Mouse (Mus musculus) heart, postnatal 0 days (tissue): ENCODE measurements around the gene Palld. TPM values are rescaled to one million over a fixed set of nuclear protein-coding genes. Genes with fewer than 3 reads are reported as not detected.

Experiments
- ATAC-seq: fragments of 200-750 bp; cut with Nextera tagmentation; 2 replicates; pipeline ENCODE4 v1.8.0; 2017; ENCODE audit warnings: low read depth, moderate number of reproducible peaks, moderate library complexity; ENCODE audit not compliant: insufficient read depth
- DNase-seq: peaks from one replicate; pipeline ENCODE4 v3.0.0-alpha.2; 2016; ENCODE audit warnings: low spot score
- H3K27ac ChIP-seq: fragments of 300-500 bp; sonication (generic); 2 replicates; pipeline ENCODE4 v1.5.1; 2014; ENCODE audit warnings: low read depth, mild to moderate bottlenecking
- H3K27me3 ChIP-seq: fragments of 300-500 bp; sonication (generic); 2 replicates; pipeline ENCODE4 v1.6.1; 2014; ENCODE audit warnings: low read length, mixed read lengths; ENCODE audit not compliant: control insufficient read depth, insufficient read depth
- H3K36me3 ChIP-seq: fragments of 300-500 bp; sonication (generic); replicated peaks from 2 replicates; pipeline ENCODE4 v1.6.1; 2014; ENCODE audit warnings: low read length, mixed read lengths; ENCODE audit not compliant: control insufficient read depth, insufficient read depth
- H3K4me1 ChIP-seq: fragments of 300-500 bp; sonication (generic); 2 replicates; pipeline ENCODE4 v1.6.1; 2014; ENCODE audit warnings: antibody characterized with exemption; ENCODE audit not compliant: control insufficient read depth, insufficient read depth
- H3K4me2 ChIP-seq: fragments of 300-500 bp; sonication (generic); 2 replicates; pipeline ENCODE4 v1.6.1; 2014; ENCODE audit warnings: low read depth, mild to moderate bottlenecking, low read length, moderate library complexity
- H3K4me3 ChIP-seq: fragments of 300-500 bp; sonication (generic); 2 replicates; pipeline ENCODE4 v1.5.1; 2014; ENCODE audit warnings: low read depth, low read length
- H3K9ac ChIP-seq: fragments of 300-500 bp; sonication (generic); replicated peaks from 2 replicates; pipeline ENCODE4 v1.6.1; 2014; ENCODE audit warnings: low read depth, low read length, mixed read lengths
- H3K9me3 ChIP-seq: fragments of 300-500 bp; sonication (generic); replicated peaks from 2 replicates; pipeline ENCODE4 v1.6.1; 2016; ENCODE audit warnings: low read length; ENCODE audit not compliant: control insufficient read depth
- CTCF ChIP-seq: IDR thresholded peaks from 2 replicates; pipeline ENCODE4 v1.5.1; 2016; ENCODE audit warnings: antibody characterized with exemption, control low read depth, low read depth
- EP300 ChIP-seq: IDR thresholded peaks from 2 replicates; pipeline ENCODE4 v1.6.1; 2016; ENCODE audit warnings: antibody characterized with exemption, low read depth
- WGBS: fragments of 180-500 bp; shearing (Covaris S2); extraction: QIAGEN DNeasy Blood & Tissue Kit; methylation state at CpG from one replicate; pipeline ENCODE4 v1.1.7; 2014; 5-methylcytosine and 5-hydroxymethylcytosine counted together
- polyA plus RNA-seq: library from polyadenylated mRNA; unstranded; fragments of >200 nt; fragmentation: Nextera tagmentation; extraction: Ambion mirVana; gene quantifications from 2 replicates; pipeline ENCODE4 v1.2.1, GENCODE M21; 2015
- total RNA-seq: library from RNA; depleted of rRNA; stranded (reverse); fragments of >200 nt; gene quantifications from 2 replicates; pipeline ENCODE4 v1.2.3, GENCODE M21; 2014; ENCODE audit warnings: low replicate concordance

Gene Palld
- total and polyA plus RNA-seq, 2 experiments from 2014 or later: 103 to 127 TPM

- H3K27ac ChIP-seq: no peak overlapping the region; the same call in 1 of the 2 replicates
- H3K27me3 ChIP-seq: no peaks in the 10 kb centered on the region
- TF ChIP-seq EP300 (no peak), CTCF (no peak)
- H3K9me3 ChIP-seq: no peaks in the 10 kb centered on the region
- WGBS: 79% methylated on average over 8 of the region's 8 CpGs
- no peak for ATAC-seq
- no peak overlapping the region for H3K4me2 ChIP-seq
- H3K9ac ChIP-seq: no peak overlapping the region
- H3K4me1 ChIP-seq: peaks cover 42% of the 10 kb centered on the region
- DNase-seq: no peak
- H3K36me3 ChIP-seq: peaks cover 8% of the 10 kb centered on the region; the same call in 1 of the 2 replicates
- H3K4me3 ChIP-seq: no peak overlapping the region
Observed at GRCm38 (mm10) chr8:61646195-61646835, 256.2 kb downstream of the Palld start.

- DNase-seq (no peak), ATAC-seq (no peak)
- no peak overlapping the region for H3K4me3 ChIP-seq
- 69% methylated on average over 6 of the region's 6 CpGs for WGBS
- H3K4me1 ChIP-seq: peaks cover 46% of the 10 kb centered on the region
- TF ChIP-seq CTCF (no peak), EP300 (no peak)
- H3K27ac ChIP-seq: no peak overlapping the region; the same call in 1 of the 2 replicates
- no peak overlapping the region for H3K4me2 ChIP-seq
- no peak overlapping the region for H3K9ac ChIP-seq
- H3K9me3 ChIP-seq: no peaks in the 10 kb centered on the region
- peaks cover 8% of the 10 kb centered on the region; the same call in 1 of the 2 replicates for H3K36me3 ChIP-seq
- H3K27me3 ChIP-seq: no peaks in the 10 kb centered on the region
Observed at GRCm38 (mm10) chr8:61645642-61646041, 256.8 kb downstream of the Palld start.

- H3K9me3 ChIP-seq: no peaks in the 10 kb centered on the region
- H3K27ac ChIP-seq: peak overlapping the region; percentile 47
- H3K9ac ChIP-seq: no peak overlapping the region
- no peak for ATAC-seq
- H3K4me3 ChIP-seq: no peak overlapping the region
- no peak overlapping the region for H3K4me2 ChIP-seq
- WGBS: 42% methylated on average over 3 of the region's 3 CpGs
- TF ChIP-seq EP300 (no peak), CTCF (no peak)
- H3K36me3 ChIP-seq: peaks cover 8% of the 10 kb centered on the region; the same call in 1 of the 2 replicates
- no peaks in the 10 kb centered on the region for H3K27me3 ChIP-seq
- no peak for DNase-seq
- H3K4me1 ChIP-seq: peaks cover 37% of the 10 kb centered on the region
Observed at GRCm38 (mm10) chr8:61643215-61643614, 259.3 kb downstream of the Palld start.

GRCm38 (mm10) chr8:61642358-61642847 lies 260.1 kb downstream of the Palld start:
- no peaks in the 10 kb centered on the region for H3K9me3 ChIP-seq
- no peaks in the 10 kb centered on the region for H3K27me3 ChIP-seq
- peak; percentile 65 for ATAC-seq
- H3K4me3 ChIP-seq: no peak overlapping the region
- TF ChIP-seq EP300 (no peak), CTCF (no peak)
- H3K4me1 ChIP-seq: peaks cover 32% of the 10 kb centered on the region
- H3K4me2 ChIP-seq: no peak overlapping the region
- 29% methylated on average over 4 of the region's 4 CpGs for WGBS
- H3K27ac ChIP-seq: peak overlapping the region; percentile 47
- DNase-seq: peak; percentile 67
- no peak overlapping the region for H3K9ac ChIP-seq
- peaks cover 4% of the 10 kb centered on the region; the same call in 1 of the 2 replicates for H3K36me3 ChIP-seq

GRCm38 (mm10) chr8:61639596-61639995 lies 262.9 kb downstream of the Palld start:
- H3K4me1 ChIP-seq: peaks cover 37% of the 10 kb centered on the region
- no peak overlapping the region for H3K9ac ChIP-seq
- DNase-seq (no peak), ATAC-seq (no peak)
- no peak overlapping the region for H3K27ac ChIP-seq
- WGBS: 92% methylated on average over 2 of the region's 2 CpGs
- H3K4me2 ChIP-seq: no peak overlapping the region
- no peaks in the 10 kb centered on the region for H3K27me3 ChIP-seq
- TF ChIP-seq CTCF (no peak), EP300 (no peak)
- no peaks in the 10 kb centered on the region for H3K9me3 ChIP-seq
- H3K36me3 ChIP-seq: no peaks in the 10 kb centered on the region
- H3K4me3 ChIP-seq: no peak overlapping the region
